Mouse (Mus musculus) cortical plate, adult 2 months (tissue): ENCODE measurements around the gene Slc8a1.

Experiments
- CTCF ChIP-seq: fragments of 200-500 bp; IDR thresholded peaks from 2 replicates; pipeline ENCODE4 v1.5.1; 2011; ENCODE audit warnings: mild to moderate bottlenecking, control low read depth, low read length; ENCODE audit not compliant: insufficient read depth; ENCODE audit errors: extremely low read depth
- POLR2A ChIP-seq: fragments of 200-500 bp; IDR thresholded peaks from 2 replicates; pipeline ENCODE4 v1.6.1; 2011; ENCODE audit warnings: mild to moderate bottlenecking, low read length, control low read depth; ENCODE audit not compliant: insufficient read depth; ENCODE audit errors: extremely low read depth

DNA sequence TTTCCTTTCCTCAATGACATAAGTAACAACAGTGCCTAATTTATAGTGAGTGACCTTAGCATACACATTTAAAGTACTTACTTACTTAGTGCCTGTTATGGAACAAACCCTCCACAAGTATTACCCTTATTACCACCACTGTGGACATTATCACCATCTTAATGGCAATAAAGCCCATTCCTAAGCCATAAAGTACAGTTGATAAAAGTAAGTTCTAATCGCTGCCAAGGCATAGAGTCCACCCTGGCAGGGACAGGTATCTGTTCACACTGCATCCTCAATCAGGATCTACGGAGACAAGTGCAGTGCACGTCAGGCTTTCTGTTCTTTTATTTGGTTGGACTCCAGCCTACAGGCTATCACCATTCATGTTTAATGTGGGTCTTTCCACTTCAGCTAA is 187.3 kb downstream of the Slc8a1 start:
- TF ChIP-seq CTCF (no peak), POLR2A (no peak)
